Mouse (Mus musculus): ENCODE results near the gene Lsm4. TPM values are rescaled to one million over a fixed set of nuclear protein-coding genes. Genes with fewer than 3 reads are reported as not detected.

Gene Lsm4
- polyA plus RNA-seq, 1 experiment from 2014 or later: 271 TPM

DNA sequence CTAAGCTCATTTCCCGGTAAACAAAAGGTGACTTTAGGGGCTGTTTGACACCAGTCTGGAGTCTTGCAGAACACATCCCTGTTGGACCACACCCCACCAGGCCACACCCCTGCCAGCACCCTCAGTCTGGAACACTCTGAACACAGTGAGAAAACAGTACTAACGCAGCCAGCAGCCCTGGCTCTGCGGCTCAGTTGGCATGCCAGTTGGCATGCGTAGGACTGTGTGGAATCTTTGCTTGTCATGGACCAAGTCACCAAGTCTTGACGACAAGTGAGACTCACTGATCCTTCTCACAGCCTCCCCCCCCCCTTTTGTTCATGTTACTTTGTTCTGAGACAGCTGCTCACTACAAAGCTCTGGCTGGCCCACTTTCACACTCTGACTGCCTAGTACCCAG, 6.0 kb upstream of the Lsm4 start:
- H3K9ac ChIP-seq: no peak overlapping the region
- H3K4me1 ChIP-seq: no peaks in the 10 kb centered on the region
- H3K4me2 ChIP-seq: no peak overlapping the region
- no peaks in the 10 kb centered on the region for H3K9me3 ChIP-seq
- no peak for ATAC-seq (ENCODE audit: insufficient read depth, low FRiP score, low read depth)
- H3K4me3 ChIP-seq (replicated peaks): no peak overlapping the region
- WGBS: 62% methylated on average over 5 of the region's 5 CpGs
- no peaks in the 10 kb centered on the region for H3K27me3 ChIP-seq (replicated peaks)
- no peaks in the 10 kb centered on the region for H3K36me3 ChIP-seq
- H3K27ac ChIP-seq: no peak overlapping the region

DNA sequence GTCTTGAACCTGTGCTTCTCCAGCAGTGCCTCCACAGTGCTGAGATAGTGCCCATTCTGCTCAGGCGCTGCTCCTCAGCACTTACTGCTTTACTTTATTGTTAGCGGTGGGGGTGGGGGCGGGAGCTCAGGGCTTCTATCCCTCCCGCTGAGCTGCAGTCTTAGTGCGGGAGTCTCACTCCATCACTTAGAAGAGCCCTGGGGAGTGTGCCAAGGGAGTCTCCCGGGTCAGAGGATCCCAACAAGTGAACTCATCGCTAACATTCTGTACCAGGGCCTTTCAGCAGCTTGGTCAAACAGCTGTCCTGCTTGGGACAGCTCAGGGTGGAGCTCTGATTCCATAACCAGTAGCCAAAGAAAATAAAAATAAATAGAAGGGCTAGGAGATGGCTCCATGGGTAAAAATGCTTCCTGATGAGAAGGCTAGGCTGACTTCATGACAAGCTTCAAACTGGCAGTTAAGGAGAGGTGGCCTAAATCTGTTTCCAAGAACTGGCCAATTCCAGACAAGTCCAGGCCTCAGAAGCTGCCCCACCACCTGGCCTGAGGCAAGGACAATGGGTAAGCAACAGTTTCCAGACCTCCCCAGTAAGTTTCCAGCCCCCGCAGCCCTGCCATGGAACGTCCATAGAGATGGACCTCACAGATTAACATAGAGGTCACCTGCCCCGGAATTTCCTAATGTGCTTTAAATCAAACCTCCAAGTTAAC, 1.3 kb upstream of the Lsm4 start:
- no peak overlapping the region for H3K9ac ChIP-seq
- H3K4me2 ChIP-seq: no peak overlapping the region
- H3K4me1 ChIP-seq: peaks cover 20% of the 10 kb centered on the region
- H3K9me3 ChIP-seq: no peaks in the 10 kb centered on the region
- H3K4me3 ChIP-seq (replicated peaks): no peak overlapping the region
- ATAC-seq (ENCODE audit: insufficient read depth, low FRiP score, low read depth): no peak
- no peaks in the 10 kb centered on the region for H3K27me3 ChIP-seq (replicated peaks)
- 62% methylated on average over 10 of the region's 10 CpGs for WGBS
- H3K27ac ChIP-seq: 0 out of 2 replicates have a peak overlapping the region, but pooled peaks have one; percentile 3
- no peaks in the 10 kb centered on the region for H3K36me3 ChIP-seq

- no peak for ATAC-seq (ENCODE audit: insufficient read depth, low FRiP score, low read depth)
- Histone ChIP-seq H3K9me3 (no peaks in the 10 kb centered on the region), H3K4me1 (peaks cover 20% of the 10 kb centered on the region), H3K36me3 (no peaks in the 10 kb centered on the region; the same call in 1 of the 2 replicates), H3K9ac (peak overlapping the region; percentile 27; the same call in 1 of the 2 replicates), H3K27ac (peak overlapping the region; percentile 64), H3K27me3 (replicated peaks) (no peaks in the 10 kb centered on the region), H3K4me2 (peak overlapping the region; percentile 55), H3K4me3 (replicated peaks) (peak overlapping the region; percentile 54)
- WGBS: 37% methylated on average over 19 of the region's 19 CpGs
Measured at GRCm38 (mm10) chr8:70672325-70673078, 546 bp upstream of the Lsm4 start.

DNA sequence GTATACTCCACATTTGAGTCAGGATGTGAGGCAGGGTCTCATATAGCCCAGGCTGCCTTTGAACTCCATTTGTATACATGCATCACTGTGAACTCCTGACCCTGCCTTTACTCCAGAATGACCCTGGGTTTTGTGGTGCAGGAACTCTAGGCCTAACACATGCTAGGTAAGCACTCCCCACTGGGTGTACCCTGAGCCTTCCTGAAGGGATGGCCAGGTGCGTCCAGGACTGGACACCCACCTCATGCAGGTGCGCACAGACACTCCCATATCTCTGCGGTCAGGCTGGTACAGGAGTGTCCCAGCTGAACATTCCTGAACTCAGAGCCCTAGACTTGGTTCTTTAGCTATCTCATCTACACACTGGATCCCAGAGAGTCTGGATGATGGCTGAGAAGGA, 1.1 kb downstream of the Lsm4 start:
- H3K4me1 ChIP-seq: peaks cover 23% of the 10 kb centered on the region
- no peak for ATAC-seq (ENCODE audit: insufficient read depth, low FRiP score, low read depth)
- peaks cover 4% of the 10 kb centered on the region for H3K36me3 ChIP-seq
- H3K27ac ChIP-seq: peak overlapping the region; percentile 90
- peak overlapping the region; percentile 54 for H3K4me3 ChIP-seq (replicated peaks)
- 0 out of 2 replicates have a peak overlapping the region, but pooled peaks have one; percentile 9 for H3K9ac ChIP-seq
- 71% methylated on average over 3 of the region's 3 CpGs for WGBS
- H3K4me2 ChIP-seq: peak overlapping the region; percentile 65
- no peaks in the 10 kb centered on the region for H3K27me3 ChIP-seq (replicated peaks)
- no peaks in the 10 kb centered on the region for H3K9me3 ChIP-seq

GRCm38 (mm10) chr8:70674716-70675115, 1.7 kb downstream of the Lsm4 start:
- Histone ChIP-seq H3K27ac (peak overlapping the region; percentile 90), H3K4me2 (peak overlapping the region; percentile 65; the same call in 1 of the 2 replicates), H3K36me3 (peaks cover 4% of the 10 kb centered on the region), H3K27me3 (replicated peaks) (no peaks in the 10 kb centered on the region), H3K4me1 (peaks cover 24% of the 10 kb centered on the region), H3K9me3 (no peaks in the 10 kb centered on the region), H3K4me3 (replicated peaks) (no peak overlapping the region), H3K9ac (no peak overlapping the region)
- ATAC-seq (ENCODE audit: insufficient read depth, low FRiP score, low read depth): no peak
- 67% methylated on average over 4 of the region's 4 CpGs for WGBS

GRCm38 (mm10) chr8:70675336-70675735, 2.3 kb downstream of the Lsm4 start:
- Histone ChIP-seq H3K27me3 (replicated peaks) (no peaks in the 10 kb centered on the region), H3K9me3 (no peaks in the 10 kb centered on the region), H3K4me3 (replicated peaks) (no peak overlapping the region), H3K9ac (no peak overlapping the region), H3K4me1 (peaks cover 29% of the 10 kb centered on the region), H3K36me3 (peaks cover 4% of the 10 kb centered on the region), H3K4me2 (no peak overlapping the region), H3K27ac (no peak overlapping the region)
- no peak for ATAC-seq (ENCODE audit: insufficient read depth, low FRiP score, low read depth)
- WGBS: 88% methylated on average over 1 of the region's 1 CpGs

- ATAC-seq (ENCODE audit: insufficient read depth, low FRiP score, low read depth): no peak
- Histone ChIP-seq H3K27ac (no peak overlapping the region), H3K36me3 (peaks cover 4% of the 10 kb centered on the region), H3K9ac (no peak overlapping the region), H3K4me1 (peaks cover 38% of the 10 kb centered on the region), H3K9me3 (no peaks in the 10 kb centered on the region), H3K27me3 (replicated peaks) (no peaks in the 10 kb centered on the region), H3K4me2 (no peak overlapping the region), H3K4me3 (replicated peaks) (no peak overlapping the region)
- 94% methylated on average over 15 of the region's 15 CpGs for WGBS
Measured at GRCm38 (mm10) chr8:70677451-70678080, 4.5 kb downstream of the Lsm4 start.

- Histone ChIP-seq H3K9me3 (no peaks in the 10 kb centered on the region), H3K27me3 (replicated peaks) (no peaks in the 10 kb centered on the region), H3K4me3 (replicated peaks) (no peak overlapping the region), H3K9ac (no peak overlapping the region), H3K36me3 (peaks cover 4% of the 10 kb centered on the region), H3K27ac (0 out of 2 replicates have a peak overlapping the region, but pooled peaks have one; percentile 53), H3K4me1 (peaks cover 38% of the 10 kb centered on the region), H3K4me2 (no peak overlapping the region)
- no peak for ATAC-seq (ENCODE audit: insufficient read depth, low FRiP score, low read depth)
Measured at GRCm38 (mm10) chr8:70678679-70679078, 5.6 kb downstream of the Lsm4 start.

DNA sequence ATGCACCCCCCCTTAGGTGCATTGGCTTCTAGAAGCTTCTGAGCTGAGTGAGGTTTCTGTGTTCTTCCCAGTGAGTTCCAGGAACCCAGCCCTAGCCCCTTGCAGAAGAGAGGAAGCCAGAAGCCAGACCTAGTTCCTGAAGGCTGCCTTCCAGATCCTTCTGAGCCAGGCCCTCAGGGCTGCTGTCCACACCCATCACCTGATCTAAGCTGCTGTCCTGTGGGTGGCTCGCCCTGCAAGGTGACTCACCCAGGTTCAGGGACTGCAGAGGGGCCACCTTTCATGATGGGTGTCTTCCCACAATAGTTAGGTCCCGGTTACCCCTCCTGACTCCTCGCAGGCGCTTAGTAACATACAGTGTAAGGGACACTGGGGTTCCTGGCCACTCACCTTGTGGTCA, 6.4 kb downstream of the Lsm4 start:
- H3K4me3 ChIP-seq (replicated peaks): no peak overlapping the region
- H3K27me3 ChIP-seq (replicated peaks): no peaks in the 10 kb centered on the region
- no peak overlapping the region for H3K9ac ChIP-seq
- H3K9me3 ChIP-seq: no peaks in the 10 kb centered on the region
- H3K36me3 ChIP-seq: peaks cover 4% of the 10 kb centered on the region
- WGBS: 85% methylated on average over 4 of the region's 4 CpGs
- ATAC-seq (ENCODE audit: insufficient read depth, low FRiP score, low read depth): no peak
- H3K27ac ChIP-seq: peak overlapping the region; percentile 53
- H3K4me2 ChIP-seq: no peak overlapping the region
- H3K4me1 ChIP-seq: peaks cover 32% of the 10 kb centered on the region

- ATAC-seq (ENCODE audit: insufficient read depth, low FRiP score, low read depth): 0 out of 2 replicates have a peak, but pooled peaks have one; percentile 5
- H3K9ac ChIP-seq: no peak overlapping the region
- peaks cover 4% of the 10 kb centered on the region for H3K36me3 ChIP-seq
- H3K4me1 ChIP-seq: peaks cover 26% of the 10 kb centered on the region
- no peaks in the 10 kb centered on the region for H3K9me3 ChIP-seq
- no peak overlapping the region for H3K4me2 ChIP-seq
- no peaks in the 10 kb centered on the region for H3K27me3 ChIP-seq (replicated peaks)
- H3K27ac ChIP-seq: peak overlapping the region; percentile 53; the same call in 1 of the 2 replicates
- H3K4me3 ChIP-seq (replicated peaks): no peak overlapping the region
- 63% methylated on average over 3 of the region's 3 CpGs for WGBS
Measured at GRCm38 (mm10) chr8:70680039-70680438, 7.0 kb downstream of the Lsm4 start.

DNA sequence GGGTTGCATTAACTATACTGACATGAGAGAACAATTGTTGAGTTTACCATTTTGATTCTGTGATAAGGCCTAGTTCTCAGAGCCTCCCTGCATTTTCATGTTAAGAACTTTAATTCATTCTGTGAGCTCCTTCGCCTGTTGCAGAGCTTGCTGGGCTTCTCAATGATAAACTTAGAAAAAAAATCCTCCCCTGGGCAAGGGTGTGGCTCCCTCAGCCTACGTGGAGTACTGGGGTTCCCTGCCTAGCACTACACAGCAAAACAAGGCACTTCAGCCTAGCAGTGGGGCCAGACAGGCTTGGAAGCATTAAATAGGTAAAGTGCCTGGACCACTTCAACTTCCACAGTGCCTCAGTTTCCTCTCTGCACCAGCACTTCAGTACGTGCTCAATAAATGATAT, 8.4 kb downstream of the Lsm4 start:
- peaks cover 4% of the 10 kb centered on the region for H3K36me3 ChIP-seq
- H3K9me3 ChIP-seq: no peaks in the 10 kb centered on the region
- 67% methylated on average over 3 of the region's 3 CpGs for WGBS
- ATAC-seq (ENCODE audit: insufficient read depth, low FRiP score, low read depth): 0 out of 2 replicates have a peak, but pooled peaks have one; percentile 36
- H3K27ac ChIP-seq: peak overlapping the region; percentile 49
- H3K27me3 ChIP-seq (replicated peaks): no peaks in the 10 kb centered on the region
- no peak overlapping the region for H3K4me3 ChIP-seq (replicated peaks)
- no peak overlapping the region for H3K4me2 ChIP-seq
- peaks cover 22% of the 10 kb centered on the region for H3K4me1 ChIP-seq
- no peak overlapping the region for H3K9ac ChIP-seq

DNA sequence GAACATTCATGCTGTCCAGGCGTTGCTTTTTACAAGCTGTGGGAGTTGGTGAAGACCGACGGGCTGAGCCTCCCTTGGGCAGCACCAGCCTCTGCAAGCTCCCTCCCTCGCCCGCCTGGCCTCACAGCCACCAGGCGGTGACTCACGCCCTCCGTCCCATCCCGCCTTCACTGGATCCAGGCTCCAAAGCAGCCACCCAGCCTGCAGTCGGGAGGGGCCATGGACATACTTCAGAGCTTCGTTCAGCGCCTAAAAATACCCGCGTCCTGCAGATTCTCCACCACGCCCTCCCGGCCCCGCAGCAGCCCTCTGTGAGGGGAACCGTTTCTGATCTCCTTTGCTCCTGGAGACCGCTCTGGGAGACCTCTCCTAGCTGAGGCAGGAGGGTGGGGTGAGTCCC, 9.1 kb downstream of the Lsm4 start:
- ATAC-seq (ENCODE audit: insufficient read depth, low FRiP score, low read depth): peak; percentile 64
- Histone ChIP-seq H3K9ac (no peak overlapping the region), H3K4me3 (replicated peaks) (peak overlapping the region; percentile 17; the same call in 1 of the 2 replicates)

More for the DNA sequence above, 9.1 kb downstream of the Lsm4 start:
- no peaks in the 10 kb centered on the region for H3K9me3 ChIP-seq
- H3K4me2 ChIP-seq: peak overlapping the region; percentile 45
- no peaks in the 10 kb centered on the region for H3K27me3 ChIP-seq (replicated peaks)
- 4% methylated on average over 19 of the region's 19 CpGs for WGBS
- H3K27ac ChIP-seq: peak overlapping the region; percentile 49
- H3K36me3 ChIP-seq: peaks cover 4% of the 10 kb centered on the region
- H3K4me1 ChIP-seq: peaks cover 23% of the 10 kb centered on the region

All from stomach, embryonic 15.5 days (tissue).